Mouse (Mus musculus) liver, adult (tissue): Measurements from ENCODE around the gene Apbb2.

ENCODE experiments used
- GATA4 ChIP-seq: IDR thresholded peaks from 2 replicates; pipeline ENCODE4 v1.6.1; 2014; ENCODE audit warnings: mild to moderate bottlenecking, low read length; ENCODE audit not compliant: insufficient replicate concordance

The Apbb2 gene

DNA sequence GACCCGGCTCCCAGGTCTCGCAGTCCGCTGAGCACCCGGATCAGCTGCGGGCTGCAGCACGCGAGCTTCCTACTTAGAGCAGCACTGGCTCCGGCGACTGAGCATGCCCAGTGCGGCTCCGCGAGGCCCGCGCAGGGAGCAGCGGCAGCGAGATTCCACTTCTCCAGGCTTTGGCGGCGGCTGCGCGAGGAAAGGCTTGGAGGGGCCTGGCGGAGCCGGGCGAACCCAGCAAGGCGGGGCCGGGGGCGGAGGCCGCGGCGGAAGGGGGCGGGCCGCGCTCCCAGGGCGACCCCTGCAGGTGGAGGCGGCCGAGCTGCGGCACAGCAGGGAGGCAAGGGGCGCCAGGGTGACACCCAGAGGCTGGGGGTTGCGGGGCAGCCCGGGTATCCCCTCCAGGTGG is at the start of gene Apbb2:
Gene Apbb2, minus strand, starts transcription at position 188 of the 400 bp plus-strand sequence.
- peak; percentile 59; the same call in 1 of the 2 replicates for TF ChIP-seq GATA4

DNA sequence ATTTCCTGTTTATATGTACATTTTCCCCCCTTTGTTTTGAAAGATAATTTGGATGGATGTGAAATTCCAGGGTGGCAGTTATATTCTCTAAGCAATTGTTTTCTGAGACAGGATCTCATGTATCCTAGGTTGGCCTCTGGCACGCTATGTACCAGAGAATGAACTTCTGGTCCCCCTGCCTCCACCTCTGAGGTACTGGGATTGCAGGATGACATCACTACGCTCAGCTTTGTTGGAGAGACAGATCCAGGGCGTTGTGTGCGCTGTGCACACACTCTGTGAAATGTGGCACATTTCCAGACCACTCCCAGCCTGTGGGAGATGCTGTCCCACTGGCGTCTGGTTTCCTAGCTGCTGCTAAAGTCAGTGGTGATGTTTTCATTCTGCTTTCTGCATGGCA is 35.6 kb upstream of the Apbb2 start:
- TF ChIP-seq GATA4 = no peak

DNA sequence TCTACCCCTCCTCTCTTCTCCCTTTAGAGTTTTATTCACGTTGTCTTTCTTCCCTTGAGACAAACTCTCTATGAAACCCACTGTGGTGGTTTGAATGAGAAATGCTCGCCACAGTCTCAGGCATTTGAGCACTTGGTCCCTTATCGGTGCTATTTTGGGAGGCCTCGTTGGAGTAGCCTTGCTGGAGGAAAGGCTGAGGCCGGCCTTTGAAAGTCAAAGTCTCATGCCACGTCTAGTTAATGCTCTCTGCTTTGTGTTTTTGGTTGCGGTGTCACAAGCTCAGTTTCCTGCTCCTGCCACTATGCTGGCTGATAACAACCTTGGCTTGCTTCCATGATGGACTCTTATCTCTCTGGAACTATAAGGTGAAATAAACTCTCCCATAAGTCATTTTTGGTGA is 28.9 kb upstream of the Apbb2 start:
- TF ChIP-seq GATA4 = no peak

DNA sequence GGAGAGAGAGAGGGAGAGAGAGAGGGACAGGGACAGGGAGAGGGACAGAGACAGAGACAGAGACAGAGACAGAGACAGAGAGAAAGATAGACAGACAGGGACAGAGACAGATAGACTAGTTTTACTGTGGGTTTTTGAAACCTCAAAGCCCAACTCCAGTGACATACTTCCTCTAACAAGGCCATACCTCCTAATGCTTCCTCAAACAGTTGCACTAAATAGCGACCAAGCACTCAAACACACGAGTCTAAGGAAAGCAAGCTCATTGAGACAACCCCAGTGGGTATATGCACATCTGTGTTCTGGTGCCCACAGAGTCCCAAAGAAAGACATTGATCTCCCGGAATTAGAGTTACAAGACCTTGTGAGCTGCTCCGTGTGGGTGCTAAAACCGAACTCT is 24.7 kb upstream of the Apbb2 start:
- no peak for TF ChIP-seq GATA4

DNA sequence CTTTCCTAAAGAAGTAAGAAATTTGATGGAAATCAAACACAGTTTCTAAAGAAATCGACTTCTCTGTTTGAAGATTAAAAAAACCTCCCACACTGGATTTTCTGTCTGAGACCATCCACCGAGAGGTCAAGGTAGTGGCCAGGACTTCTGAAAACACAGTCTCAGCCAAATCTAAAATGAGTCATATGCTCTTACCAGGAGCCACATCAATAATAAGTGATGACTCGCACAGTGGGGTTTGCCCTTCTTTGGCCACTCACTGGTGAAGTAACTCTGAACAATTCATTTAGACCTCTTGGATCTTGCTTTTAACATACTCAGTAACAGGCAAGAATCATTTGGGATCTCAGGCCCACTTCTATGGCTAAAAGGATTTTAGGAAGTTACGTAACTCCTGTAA is 23.6 kb upstream of the Apbb2 start:
- TF ChIP-seq GATA4 = no peak

DNA sequence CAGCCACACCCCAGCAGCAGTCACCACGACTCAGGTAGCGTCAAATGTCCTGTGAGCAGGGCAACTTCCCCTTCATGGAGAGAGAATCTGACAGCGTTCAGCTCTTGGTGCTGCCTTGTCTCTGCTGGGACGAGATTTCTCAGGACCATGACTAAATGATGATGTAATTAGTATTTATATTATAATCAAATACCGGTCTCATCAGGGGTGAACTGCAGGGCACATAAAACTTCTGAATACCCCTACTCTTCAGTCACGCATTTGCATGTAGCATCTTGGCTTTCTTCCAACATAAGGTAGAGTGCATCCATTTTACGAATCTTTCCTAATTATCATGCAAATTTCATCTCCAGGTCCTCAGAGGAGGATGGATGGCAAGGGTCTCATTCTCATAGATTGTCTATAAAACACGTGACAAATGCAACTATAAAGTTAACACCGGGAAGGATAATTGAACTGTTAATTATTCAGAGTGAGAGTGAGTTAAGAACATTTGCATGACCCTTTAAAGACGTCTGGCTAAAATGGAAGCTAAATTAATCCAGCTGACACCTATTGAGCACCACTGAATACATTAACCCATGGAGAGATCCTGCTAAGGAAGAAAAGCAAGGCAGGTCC is 17.0 kb upstream of the Apbb2 start:
- no peak for TF ChIP-seq GATA4

DNA sequence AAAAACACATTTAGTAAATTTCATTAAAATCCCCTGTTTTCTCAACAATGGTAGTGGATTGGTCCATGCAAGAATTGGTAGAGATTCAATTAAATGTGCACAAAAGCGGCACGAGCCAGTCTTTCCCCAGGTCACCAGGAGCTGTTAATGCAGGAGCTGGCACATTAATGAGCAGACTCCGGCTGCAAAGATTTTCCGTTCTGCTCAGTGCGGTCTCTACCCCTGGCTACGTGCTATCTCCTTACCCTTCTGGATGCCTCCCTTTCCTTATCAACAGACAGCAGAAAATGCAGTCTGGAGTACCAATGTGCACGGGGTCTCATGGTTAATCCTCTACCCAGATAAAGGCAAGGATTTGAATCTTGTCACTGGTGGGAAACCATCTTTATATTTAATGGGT is 9.2 kb upstream of the Apbb2 start:
- no peak for TF ChIP-seq GATA4

DNA sequence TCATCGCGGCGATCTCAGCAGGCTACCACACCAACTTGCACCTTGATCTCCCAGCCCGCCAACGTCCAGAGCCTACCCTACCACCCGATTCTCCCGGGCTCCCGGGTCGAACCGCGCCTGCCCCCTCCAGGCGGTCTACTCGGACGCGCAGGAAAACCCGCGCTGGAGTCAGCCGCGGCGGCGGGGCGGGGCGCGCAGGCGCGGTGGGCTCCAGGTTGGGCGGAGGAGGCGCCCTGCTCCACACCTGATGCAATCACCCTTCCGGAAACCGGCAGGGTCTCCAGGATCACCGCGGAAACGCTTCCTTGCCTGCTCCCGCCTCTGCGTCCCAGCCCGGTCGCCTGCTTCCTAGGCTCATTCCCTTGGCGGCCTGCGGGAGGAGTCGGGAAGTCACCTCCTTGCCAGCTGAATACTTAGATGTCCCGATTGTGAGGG is 1.6 kb upstream of the Apbb2 start:
- TF ChIP-seq GATA4 = peak; percentile 72; the same call in 1 of the 2 replicates

DNA sequence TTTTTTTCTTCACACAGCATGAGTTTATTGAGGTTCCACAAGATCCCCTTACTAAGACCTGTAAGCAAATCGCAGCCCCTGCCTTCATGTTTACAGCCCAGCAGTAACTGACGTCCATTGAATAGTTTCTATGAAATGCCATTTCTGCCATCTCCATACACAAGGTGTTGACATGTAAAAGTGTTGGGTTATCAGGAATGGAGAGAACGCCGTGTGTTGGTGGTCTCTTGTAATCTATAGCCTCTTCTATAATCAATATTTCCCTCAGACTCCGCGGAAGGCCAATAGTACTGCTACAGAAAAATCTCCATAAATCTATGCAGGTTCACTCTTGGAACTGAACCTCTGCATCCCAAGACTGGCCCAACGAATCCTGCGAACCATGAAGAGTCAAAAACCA is 1.1 kb upstream of the Apbb2 start:
- no peak for TF ChIP-seq GATA4

DNA sequence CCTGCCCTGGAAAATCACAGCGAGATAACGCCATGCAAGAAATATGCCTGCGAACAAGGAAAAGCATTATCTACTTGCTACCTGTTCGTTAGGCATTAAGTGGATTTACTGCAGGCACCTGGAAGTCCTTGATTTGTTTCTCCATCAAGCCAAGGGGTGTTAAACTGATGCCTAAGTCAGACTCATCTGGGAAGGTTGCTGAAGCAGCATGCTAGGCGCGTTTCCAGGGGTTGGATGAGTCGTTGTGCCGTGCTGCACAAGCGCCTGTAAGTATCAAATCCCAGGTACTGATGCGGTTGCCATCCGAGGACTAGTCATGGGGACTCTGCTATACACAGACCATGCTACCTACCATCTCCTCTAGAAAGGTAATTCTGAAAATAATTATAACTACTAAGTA is 611 bp upstream of the Apbb2 start:
- no peak for TF ChIP-seq GATA4

DNA sequence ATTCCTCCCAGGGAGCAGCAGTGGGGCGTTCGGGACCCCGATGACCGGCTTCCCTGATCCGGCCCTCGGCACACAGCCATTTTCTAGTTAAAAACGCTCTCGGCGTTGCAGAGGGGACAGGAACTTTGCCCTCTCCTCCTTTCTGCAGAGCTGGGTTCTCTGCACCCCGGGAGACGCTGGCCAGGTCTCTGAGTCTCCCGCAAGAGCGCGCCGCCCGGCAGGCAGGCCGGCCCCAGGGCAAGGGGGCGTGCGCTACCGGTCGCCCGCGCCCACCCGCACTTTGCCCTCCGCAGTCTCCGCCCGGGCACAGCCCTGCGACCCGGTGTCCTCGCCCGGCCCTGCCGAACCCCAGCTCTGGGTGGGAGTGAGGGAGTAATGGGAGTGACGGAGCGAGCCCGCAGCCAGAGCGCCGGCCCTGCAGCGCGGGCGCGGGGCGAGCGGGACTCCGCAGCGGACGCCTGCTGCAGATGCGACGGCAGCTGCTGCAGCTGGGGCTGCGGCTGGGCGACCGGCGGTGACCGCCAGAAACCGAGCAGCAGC is 593 bp downstream of the Apbb2 start:
- TF ChIP-seq GATA4 = no peak

DNA sequence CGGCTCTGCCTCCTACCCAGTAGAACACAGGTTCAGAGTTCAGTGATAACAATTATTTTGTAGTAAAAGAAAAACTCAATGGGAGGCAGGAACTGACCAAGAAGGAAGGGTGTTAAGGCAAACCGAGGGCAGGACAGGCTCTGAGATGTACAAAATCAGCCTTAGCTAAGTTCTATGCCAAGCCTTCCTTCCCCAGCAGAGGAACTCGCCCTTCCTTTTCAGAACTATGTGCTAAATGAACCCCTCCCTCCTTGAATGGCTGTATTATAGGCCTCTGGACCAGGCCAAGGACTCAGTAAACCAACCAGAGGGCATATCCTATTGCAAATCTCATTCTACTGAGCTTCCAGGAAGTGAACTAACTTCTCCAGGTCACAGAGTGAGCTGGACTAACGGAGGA is 3.6 kb downstream of the Apbb2 start:
- TF ChIP-seq GATA4 = peak; percentile 87

DNA sequence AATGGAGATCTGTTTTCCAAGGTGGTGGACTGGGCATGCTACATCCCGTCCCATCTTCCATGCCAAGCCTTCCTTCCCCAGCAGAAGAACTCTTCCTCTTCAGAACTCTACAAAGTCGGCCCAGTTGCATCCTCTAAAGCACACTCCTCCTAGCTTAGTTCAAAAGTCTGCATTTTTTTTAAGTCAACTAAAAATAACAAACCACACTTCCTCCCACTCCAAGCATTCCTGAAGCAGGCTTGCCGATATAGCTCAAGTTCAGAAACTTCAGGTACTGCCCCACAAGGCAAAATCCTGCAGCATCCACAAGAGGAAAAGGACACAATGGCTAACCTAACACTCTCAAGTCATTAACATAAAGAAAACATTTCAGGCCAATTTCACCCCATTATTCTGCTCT is 4.9 kb downstream of the Apbb2 start:
- no peak for TF ChIP-seq GATA4

DNA sequence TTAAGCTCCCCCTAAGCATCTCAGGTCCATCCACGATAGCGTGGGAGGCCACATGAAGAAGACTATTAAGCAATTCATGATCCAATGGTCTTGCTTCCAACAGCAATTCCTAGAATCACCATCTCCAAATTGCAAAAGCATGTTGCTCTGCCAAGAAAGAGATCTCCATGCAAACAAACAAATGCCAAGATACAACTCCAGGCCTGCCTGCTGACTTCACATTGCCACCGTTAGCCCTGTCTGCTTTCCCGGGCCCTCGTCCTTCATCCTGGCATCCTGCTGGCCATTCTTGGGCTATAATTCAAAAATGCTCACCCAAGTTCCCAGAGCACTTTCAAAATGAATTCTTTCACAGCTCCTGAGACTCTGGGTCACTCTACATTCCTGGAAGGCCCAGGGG is 5.6 kb downstream of the Apbb2 start:
- TF ChIP-seq GATA4 = no peak

DNA sequence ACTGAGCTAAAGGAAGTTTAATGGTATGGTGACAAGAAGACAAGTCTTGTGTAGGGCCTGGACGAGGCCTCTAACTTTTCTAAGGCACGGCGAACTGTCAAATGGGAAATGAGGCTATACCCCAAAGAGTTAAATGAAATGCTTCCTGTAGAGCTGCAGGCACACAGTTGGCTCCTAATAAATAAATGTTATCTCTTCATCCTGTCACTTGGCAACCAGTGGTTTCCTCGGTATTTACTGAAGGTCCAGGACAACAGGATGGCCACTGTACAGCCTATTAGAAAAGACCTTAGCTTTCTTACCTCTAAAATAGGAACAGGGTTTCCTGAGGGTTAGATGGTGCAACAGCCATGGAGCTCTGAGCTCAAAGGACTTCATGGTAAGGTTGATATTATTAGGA is 6.7 kb downstream of the Apbb2 start:
- peak; percentile 83 for TF ChIP-seq GATA4

DNA sequence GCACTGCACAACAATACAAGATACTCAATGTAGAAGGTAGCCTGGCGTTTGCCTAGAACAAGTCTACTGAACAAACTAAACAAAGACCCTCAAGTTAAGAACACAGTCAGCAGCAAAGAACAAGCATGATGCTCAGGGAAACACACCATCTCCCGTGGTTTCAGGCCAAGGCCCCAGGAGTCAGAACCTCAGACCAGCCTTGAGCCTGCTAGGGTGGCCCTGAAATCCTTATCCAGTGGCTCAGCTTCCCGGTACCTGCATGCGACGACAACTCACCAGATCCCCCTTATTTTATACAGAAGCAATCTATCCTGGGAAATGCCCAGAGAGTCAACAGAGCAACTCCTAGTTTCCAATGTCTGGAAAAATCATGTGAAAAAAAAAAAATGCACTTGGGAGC is 7.2 kb downstream of the Apbb2 start:
- TF ChIP-seq GATA4 = no peak

DNA sequence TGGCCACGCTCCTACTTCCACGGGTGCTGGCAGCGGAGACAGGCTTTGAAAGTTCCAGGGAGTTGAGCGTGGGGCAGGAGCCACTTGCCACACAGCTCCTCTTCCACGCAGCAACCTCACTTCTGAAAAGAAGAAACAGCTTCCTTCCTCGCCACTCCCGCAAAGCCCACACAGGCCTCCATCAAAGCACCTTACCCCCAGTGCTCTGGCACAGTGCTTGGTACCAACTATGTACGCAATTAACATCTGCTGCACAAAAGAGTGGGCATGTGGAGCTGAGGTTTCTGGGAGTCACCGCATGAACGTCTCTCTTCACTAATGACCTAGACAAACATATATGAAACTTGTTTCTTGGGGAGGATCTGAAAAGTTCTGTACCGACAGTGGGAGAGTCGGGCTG is 8.3 kb downstream of the Apbb2 start:
- no peak for TF ChIP-seq GATA4
